Mouse (Mus musculus): ENCODE data around the gene Kcnn1. TPM values are rescaled to one million over a fixed set of nuclear protein-coding genes. Genes with fewer than 3 reads are reported as not detected.

The Kcnn1 gene
- total RNA-seq, 2 experiments from 2014 or later = 18.1 to 21.5 TPM

DNA sequence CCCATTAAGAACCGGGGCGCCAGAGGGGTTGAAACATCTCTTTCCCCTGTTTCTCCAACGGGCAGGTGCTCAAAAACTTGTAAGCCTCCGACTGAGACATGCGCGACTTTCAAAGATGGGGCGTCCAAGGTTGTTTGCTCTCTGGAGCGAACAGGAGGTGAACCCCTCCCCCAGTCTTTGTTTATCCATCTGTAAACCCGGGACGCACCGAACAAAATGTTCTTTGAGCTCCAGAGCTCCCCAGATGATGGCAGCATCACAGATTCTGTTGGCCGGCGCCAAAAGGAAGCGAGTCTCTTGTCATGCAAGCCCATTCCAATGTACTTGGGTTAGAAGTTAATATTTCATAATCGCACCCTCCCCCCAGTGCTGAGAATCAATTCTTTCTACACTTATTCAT lies 64.8 kb downstream of the Kcnn1 start:
- peak; percentile 69 for DNase-seq
- intact Hi-C loops (cut with DNase I) = no loop called here
- peak overlapping the region; percentile 84 for H3K27ac ChIP-seq
- TF ChIP-seq CTCF (IDR thresholded peaks at IDR 0.05) = no peak
- peak overlapping the region; percentile 82 for H3K4me3 ChIP-seq

DNA sequence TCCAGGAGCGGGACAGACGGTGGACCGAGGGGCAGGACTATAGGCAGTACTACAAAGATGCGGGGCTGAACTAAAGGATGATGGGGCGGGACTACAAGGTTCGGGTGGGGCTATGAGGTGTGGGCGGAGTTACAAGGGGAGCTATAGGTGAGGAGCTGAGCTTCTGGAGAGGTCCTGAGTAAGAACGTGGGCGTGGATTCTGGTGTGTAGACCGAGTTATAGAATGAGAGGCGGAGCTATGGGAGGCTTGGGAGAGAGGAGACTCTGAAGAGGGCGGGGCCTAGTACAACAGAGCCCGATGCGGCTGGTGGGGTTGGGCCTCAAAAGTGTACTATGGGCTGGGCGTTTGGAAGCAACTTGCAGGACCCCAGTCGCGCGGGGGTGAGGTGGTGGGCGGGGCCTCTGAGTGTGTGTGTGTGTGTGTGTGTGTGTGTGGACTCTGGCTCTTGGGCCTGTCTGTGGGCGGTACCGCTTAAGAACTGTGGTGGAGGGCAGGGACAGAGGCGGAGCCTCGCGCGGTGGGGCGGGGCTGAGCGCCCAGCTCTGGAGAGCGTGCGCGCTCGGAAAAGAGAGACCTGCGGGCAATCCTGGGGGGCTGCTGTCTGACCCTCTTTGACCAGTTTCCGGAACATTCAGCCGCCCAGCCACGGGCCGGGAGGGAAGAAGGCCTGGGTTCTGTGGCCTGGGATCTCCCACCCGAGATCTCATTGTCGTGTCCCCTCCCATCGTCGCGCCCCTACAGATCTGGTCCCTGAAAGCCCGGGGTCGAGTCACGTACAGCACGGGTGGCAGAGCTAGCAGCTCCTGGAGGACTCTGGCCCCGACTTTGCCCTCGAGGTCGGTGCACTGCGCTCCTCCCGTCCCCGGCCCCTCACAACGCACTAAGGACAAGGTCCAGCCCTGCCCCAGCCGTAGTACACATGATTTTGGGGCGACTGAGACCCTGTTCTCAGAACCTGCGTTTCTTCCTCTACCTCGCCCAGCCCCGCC lies 65.7 kb downstream of the Kcnn1 start:
- H3K27ac ChIP-seq = peak overlapping the region; percentile 84
- intact Hi-C loops (cut with DNase I) = no loop called here
- H3K4me3 ChIP-seq = peak overlapping the region; percentile 82
- TF ChIP-seq CTCF (IDR thresholded peaks at IDR 0.05) = no peak
- DNase-seq = peak; percentile 92

DNA sequence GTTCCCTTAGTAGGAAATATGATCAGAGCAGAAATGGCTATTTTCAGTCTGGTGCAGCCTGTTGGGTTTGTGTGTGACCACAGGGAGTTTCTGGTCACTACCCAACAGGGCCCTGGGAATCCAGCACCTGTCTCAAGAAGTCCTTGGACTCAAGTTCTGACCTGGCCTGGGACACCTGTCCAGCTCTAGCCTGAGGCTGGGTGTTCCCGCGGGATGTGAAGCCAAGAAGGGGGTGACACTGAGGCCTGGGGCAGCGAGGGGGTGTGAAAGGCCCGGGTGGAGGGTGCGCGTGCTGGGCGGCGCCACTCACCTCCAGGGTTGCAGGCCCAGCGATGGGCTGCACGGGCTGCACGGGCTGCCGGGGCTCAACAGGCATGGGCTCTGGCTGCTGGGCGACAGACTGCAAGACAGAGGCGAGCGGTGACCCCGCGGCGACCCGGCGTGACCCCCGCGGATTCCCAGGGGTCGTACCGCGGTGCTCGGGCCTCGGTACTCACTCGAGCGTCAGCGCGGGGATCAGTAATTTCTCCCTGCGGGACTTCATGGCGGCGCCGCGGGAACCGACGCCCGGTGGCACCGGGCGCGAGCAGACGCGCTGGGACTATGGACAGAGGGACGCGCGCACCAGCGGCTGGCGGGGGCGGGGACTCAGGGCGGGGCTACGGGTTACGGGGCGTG lies 66.5 kb downstream of the Kcnn1 start:
- TF ChIP-seq CTCF (IDR thresholded peaks at IDR 0.05) = no peak
- DNase-seq = peak; percentile 90
- intact Hi-C loops (cut with DNase I) = no loop called here
- Histone ChIP-seq H3K4me3 (peak overlapping the region; percentile 82), H3K27ac (peak overlapping the region; percentile 84)

DNA sequence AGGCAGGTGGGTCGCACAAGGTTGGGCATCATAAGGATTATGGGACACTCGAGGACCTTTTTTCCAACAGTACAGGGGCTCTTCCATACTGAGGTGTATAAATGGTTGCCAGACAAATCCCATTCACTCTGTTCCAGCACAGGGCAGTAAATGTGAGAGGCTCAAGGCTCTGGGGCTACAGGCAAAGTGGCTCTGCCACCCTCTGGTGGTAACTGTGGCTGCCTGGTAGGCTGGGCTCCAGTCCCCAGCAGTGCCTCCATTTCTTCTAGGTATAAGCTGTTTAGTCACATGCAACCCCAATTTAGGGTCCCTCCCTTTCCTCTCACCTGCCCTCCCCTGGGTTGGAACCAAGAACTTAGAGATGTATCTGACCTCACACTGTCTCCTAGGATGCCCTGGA lies 67.7 kb downstream of the Kcnn1 start:
- no peak for DNase-seq
- Histone ChIP-seq H3K27ac (no peak overlapping the region), H3K4me3 (no peak overlapping the region)
- intact Hi-C loops (cut with DNase I) = no loop called here
- TF ChIP-seq CTCF (IDR thresholded peaks at IDR 0.05) = peak; percentile 9; the same call in 1 of the 2 replicates

DNA sequence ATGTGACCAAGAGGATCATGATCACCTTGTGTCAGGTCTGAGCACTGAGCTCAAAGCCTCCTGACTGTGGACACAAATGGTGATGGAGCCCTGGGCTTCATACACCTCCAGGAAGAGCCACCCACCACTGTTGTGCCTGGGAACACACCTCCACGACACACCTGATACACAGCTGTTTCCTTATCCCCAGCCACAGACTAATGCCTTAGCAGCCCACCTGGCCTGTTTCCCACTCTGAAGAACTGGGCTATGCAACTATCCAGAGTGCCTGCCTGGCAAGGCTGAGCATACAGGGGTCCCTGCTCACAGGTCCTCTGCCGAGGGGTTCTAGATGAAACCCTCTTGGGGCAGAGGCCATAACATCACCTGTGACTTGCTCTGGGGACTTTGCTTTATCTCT lies 68.8 kb downstream of the Kcnn1 start:
- no peak overlapping the region for H3K4me3 ChIP-seq
- no peak for TF ChIP-seq CTCF (IDR thresholded peaks at IDR 0.05)
- no peak for DNase-seq
- intact Hi-C loops (cut with DNase I) = no loop called here
- H3K27ac ChIP-seq = no peak overlapping the region

DNA sequence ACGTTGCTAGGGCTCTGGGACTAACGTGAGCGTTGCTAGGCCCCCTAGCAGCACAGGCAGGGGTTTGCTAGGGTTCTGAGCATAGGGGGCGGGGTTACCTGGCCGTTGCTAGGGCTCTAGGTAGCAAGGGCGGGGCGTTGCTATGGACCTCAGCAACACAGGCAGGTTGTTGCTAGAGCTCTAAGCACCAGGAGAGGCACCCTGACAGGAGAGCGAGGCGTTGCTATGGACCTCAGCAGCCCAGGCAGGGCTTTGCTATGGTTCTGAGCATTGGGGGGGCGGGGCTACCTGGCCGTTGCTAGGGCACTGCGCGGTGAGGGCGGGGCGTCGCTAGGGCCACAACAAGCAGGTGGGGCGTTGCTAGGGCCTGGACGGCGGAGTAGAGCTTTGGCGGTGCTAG lies 70.4 kb downstream of the Kcnn1 start:
- peak overlapping the region; percentile 59 for H3K27ac ChIP-seq
- TF ChIP-seq CTCF (IDR thresholded peaks at IDR 0.05) = no peak
- no peak for DNase-seq
- H3K4me3 ChIP-seq = peak overlapping the region; percentile 83
- intact Hi-C loops (cut with DNase I) = no loop called here

Small RNA genes within 50 kb of the gene (microRNA-seq; reads per million reads assigned to microRNA genes)
- gene Mir7067 (not detected), gene Mir7240 (not detected)

Other genes with a start within 250 kb of the Kcnn1 start
- under 1 TPM; 0.42 to 0.48 TPM for gene Lrrc25, start 247.1 kb downstream of the Kcnn1 start, total RNA-seq (2021)
- under 1 TPM in 1 of 2 experiments, not detected in 1; 0.28 TPM for gene Gdf15, start 230.8 kb downstream of the Kcnn1 start, total RNA-seq (2021)
- gene Pgpep1, start 202.9 kb downstream of the Kcnn1 start, total RNA-seq (2021) = 10 to 100 TPM in 1 of 2 experiments, 1 to 10 TPM in 1; 9.3 to 22.5 TPM
- gene Lsm4, start 190.0 kb downstream of the Kcnn1 start, total RNA-seq (2021) = 10 to 100 TPM; 61.7 to 65.6 TPM
- 10 to 100 TPM; 35.5 to 54.5 TPM for gene Jund, start 164.3 kb downstream of the Kcnn1 start, total RNA-seq (2021)
- not detected for gene Iqcn, start 159.8 kb downstream of the Kcnn1 start, total RNA-seq (2021)
- gene Gm3336, start 144.7 kb downstream of the Kcnn1 start, total RNA-seq (2021) = not detected
- gene Pde4c, start 139.5 kb downstream of the Kcnn1 start, total RNA-seq (2021) = 1 to 10 TPM; 2.4 to 3.0 TPM
- gene Rab3a, start 108.6 kb downstream of the Kcnn1 start, total RNA-seq (2021) = 10 to 100 TPM; 31.9 to 39.8 TPM
- gene Mpv17l2, start 102.3 kb downstream of the Kcnn1 start, total RNA-seq (2021) = 10 to 100 TPM; 21.0 to 22.8 TPM
- gene Pik3r2, start 86.5 kb downstream of the Kcnn1 start, total RNA-seq (2021) = 10 to 100 TPM; 13.9 to 16.2 TPM
- 1 to 10 TPM; 2.7 to 3.6 TPM for gene Mast3, start 58.2 kb downstream of the Kcnn1 start, total RNA-seq (2021)
- not detected for gene Il12rb1, start 54.8 kb downstream of the Kcnn1 start, total RNA-seq (2021)
- 100 to 1,000 TPM in 1 of 2 experiments, 10 to 100 TPM in 1; 66.5 to 182 TPM for gene Arrdc2, start 23.5 kb downstream of the Kcnn1 start, total RNA-seq (2021)
- 10 to 100 TPM; 65.6 to 73.1 TPM for gene Ccdc124, start 10.7 kb upstream of the Kcnn1 start, total RNA-seq (2021)
- gene Slc5a5, start 29.5 kb upstream of the Kcnn1 start, total RNA-seq (2021) = not detected
- 1,000 to 10,000 TPM in 1 of 2 experiments, 100 to 1,000 TPM in 1; 932 to 1,039 TPM for gene Rpl18a, start 34.2 kb upstream of the Kcnn1 start, total RNA-seq (2021)
- 10 to 100 TPM; 10.6 to 11.2 TPM for gene Map1s, start 42.7 kb upstream of the Kcnn1 start, total RNA-seq (2021)